Mouse (Mus musculus) fibroblast of lung, adult 2 months (primary cell): ENCODE measurements around the gene Arfip2.

ENCODE experiments used
- DNase-seq: peaks from one replicate; pipeline ENCODE4 v3.0.0-alpha.2; 2011; ENCODE audit warnings: low read depth

Arfip2 gene

GRCm38 (mm10) chr7:105614400-105614799 is 25.8 kb downstream of the Arfip2 start:
- no peak for DNase-seq

GRCm38 (mm10) chr7:105611767-105612166 is 28.4 kb downstream of the Arfip2 start:
- no peak for DNase-seq

GRCm38 (mm10) chr7:105608467-105608866 is 31.7 kb downstream of the Arfip2 start:
- DNase-seq: no peak

- DNase-seq: peak; percentile 33
These were observed 37.2 kb downstream of the Arfip2 start for GRCm38 (mm10) chr7:105602860-105603623.

DNA sequence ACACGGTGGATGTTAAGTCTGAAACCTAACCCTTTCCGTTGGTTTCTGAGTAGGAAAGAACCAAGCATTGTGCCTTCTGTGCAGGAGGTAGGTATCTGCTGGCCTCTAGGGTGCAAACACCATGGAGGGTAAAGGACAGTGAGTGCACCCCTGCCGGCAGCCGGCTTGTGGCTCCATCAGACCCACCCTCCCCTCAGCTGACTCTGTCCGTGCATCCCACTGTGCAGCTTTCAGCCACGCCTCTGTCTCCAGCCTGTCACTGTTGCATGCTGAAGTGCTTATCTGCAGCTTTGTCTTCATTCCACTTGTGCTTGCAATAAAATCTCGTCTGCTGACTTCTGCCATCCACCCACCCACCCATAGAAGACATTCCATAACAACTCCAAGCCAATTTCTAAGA is 50.1 kb downstream of the Arfip2 start:
- DNase-seq: no peak

GRCm38 (mm10) chr7:105588325-105588912 is 51.8 kb downstream of the Arfip2 start:
- no peak for DNase-seq
